Mouse (Mus musculus) intestine, embryonic 16.5 days (tissue): Measurements from ENCODE around the gene Olfr1255. TPM values are rescaled to one million over a fixed set of nuclear protein-coding genes. Genes with fewer than 3 reads are reported as not detected.

Experiments
- ATAC-seq: fragments of 200-750 bp; cut with Nextera tagmentation; 2 replicates; pipeline ENCODE4 v1.8.0; 2017; ENCODE audit warnings: moderate TSS enrichment, moderate library complexity
- H3K27ac ChIP-seq: fragments of 300-500 bp; sonication (generic); 2 replicates; pipeline ENCODE4 v1.5.1; 2014; ENCODE audit warnings: mild to moderate bottlenecking, low read length
- H3K27me3 ChIP-seq: fragments of 300-500 bp; sonication (generic); replicated peaks from 2 replicates; pipeline ENCODE4 v1.6.1; 2014; ENCODE audit warnings: low read length, control low read depth, mixed read lengths; ENCODE audit not compliant: control insufficient read depth, insufficient read depth
- H3K36me3 ChIP-seq: fragments of 300-500 bp; sonication (generic); 2 replicates; pipeline ENCODE4 v1.6.1; 2014; ENCODE audit warnings: low read length, control low read depth; ENCODE audit not compliant: control insufficient read depth, insufficient read depth
- H3K4me1 ChIP-seq: fragments of 300-500 bp; sonication (generic); 2 replicates; pipeline ENCODE4 v1.6.1; 2014; ENCODE audit warnings: low read length, control low read depth, mixed read lengths; ENCODE audit not compliant: control insufficient read depth, insufficient read depth
- H3K4me2 ChIP-seq: fragments of 300-500 bp; sonication (generic); 2 replicates; pipeline ENCODE4 v1.6.1; 2014; ENCODE audit warnings: low read depth, low read length, control low read depth
- H3K4me3 ChIP-seq: fragments of 300-500 bp; sonication (generic); 2 replicates; pipeline ENCODE4 v1.5.1; 2014; ENCODE audit warnings: mild to moderate bottlenecking, low read length
- H3K9ac ChIP-seq: fragments of 300-500 bp; sonication (generic); 2 replicates; pipeline ENCODE4 v1.6.1; 2014; ENCODE audit warnings: low read depth, low read length
- H3K9me3 ChIP-seq: fragments of 300-500 bp; sonication (generic); 2 replicates; pipeline ENCODE4 v1.6.1; 2016; ENCODE audit warnings: low read length, control low read depth; ENCODE audit not compliant: control insufficient read depth
- WGBS: fragments of 180-500 bp; shearing (Covaris S2); extraction: QIAGEN DNeasy Blood & Tissue Kit; methylation state at CpG from one replicate; pipeline ENCODE4 v1.1.7; 2014; 5-methylcytosine and 5-hydroxymethylcytosine counted together
- polyA plus RNA-seq: library from polyadenylated mRNA; unstranded; fragments of >200 nt; fragmentation: Nextera tagmentation; extraction: Ambion mirVana; gene quantifications from 2 replicates; pipeline ENCODE4 v1.2.1, GENCODE M21; 2015

The Olfr1255 gene
- not detected in 2 replicates for polyA plus RNA-seq

GRCm38 (mm10) chr2:89811751-89812150 is at the start of gene Olfr1255:
Olfr1255 (plus strand) TSS chr2:89812051.
- Histone ChIP-seq H3K9me3 (no peaks in the 10 kb centered on the region), H3K4me1 (no peaks in the 10 kb centered on the region), H3K27me3 (no peaks in the 10 kb centered on the region), H3K36me3 (no peaks in the 10 kb centered on the region), H3K27ac (no peak within 1 kb of the TSS), H3K4me3 (no peak within 1 kb of the TSS), H3K4me2 (no peak within 1 kb of the TSS), H3K9ac (no peak within 1 kb of the TSS)
- ATAC-seq = no peak
- 75% methylated on average over 3 of the region's 3 CpGs for WGBS

- no peaks in the 10 kb centered on the region for H3K9me3 ChIP-seq
- no peak within 1 kb of the TSS for H3K27ac ChIP-seq
- no peaks in the 10 kb centered on the region for H3K27me3 ChIP-seq
- no peak for ATAC-seq
- no peak within 1 kb of the TSS for H3K4me2 ChIP-seq
- no peaks in the 10 kb centered on the region for H3K36me3 ChIP-seq
- H3K4me1 ChIP-seq = no peaks in the 10 kb centered on the region
- H3K4me3 ChIP-seq = no peak within 1 kb of the TSS
- H3K9ac ChIP-seq = no peak within 1 kb of the TSS
Observed at GRCm38 (mm10) chr2:89793519-89793918, 18.3 kb upstream of the Olfr1255 start, which contains the start of gene Olfr1254. Olfr1254 (minus strand) TSS chr2:89793619.

- no peaks in the 10 kb centered on the region for H3K36me3 ChIP-seq
- no peaks in the 10 kb centered on the region for H3K4me1 ChIP-seq
- no peaks in the 10 kb centered on the region for H3K27me3 ChIP-seq
- no peak overlapping the region for H3K4me3 ChIP-seq
- no peak for ATAC-seq
- H3K4me2 ChIP-seq = no peak overlapping the region
- H3K9ac ChIP-seq = no peak overlapping the region
- H3K27ac ChIP-seq = no peak overlapping the region
- H3K9me3 ChIP-seq = no peaks in the 10 kb centered on the region
- 89% methylated on average over 3 of the region's 3 CpGs for WGBS
Observed at GRCm38 (mm10) chr2:89799583-89799982, 12.3 kb upstream of the Olfr1255 start.

- H3K27me3 ChIP-seq = no peaks in the 10 kb centered on the region
- no peak for ATAC-seq
- H3K36me3 ChIP-seq = no peaks in the 10 kb centered on the region
- H3K27ac ChIP-seq = no peak overlapping the region
- no peak overlapping the region for H3K4me3 ChIP-seq
- WGBS = 81% methylated on average over 2 of the region's 2 CpGs
- no peak overlapping the region for H3K9ac ChIP-seq
- no peak overlapping the region for H3K4me2 ChIP-seq
- no peaks in the 10 kb centered on the region for H3K9me3 ChIP-seq
- H3K4me1 ChIP-seq = no peaks in the 10 kb centered on the region
Observed at GRCm38 (mm10) chr2:89810751-89811150, 1.1 kb upstream of the Olfr1255 start.

- no peaks in the 10 kb centered on the region for H3K4me1 ChIP-seq
- no peak overlapping the region for H3K27ac ChIP-seq
- H3K9me3 ChIP-seq = no peaks in the 10 kb centered on the region
- H3K4me2 ChIP-seq = no peak overlapping the region
- H3K9ac ChIP-seq = no peak overlapping the region
- no peak overlapping the region for H3K4me3 ChIP-seq
- no peaks in the 10 kb centered on the region for H3K36me3 ChIP-seq
- ATAC-seq = no peak
- 71% methylated on average over 1 of the region's 1 CpGs for WGBS
- H3K27me3 ChIP-seq = no peaks in the 10 kb centered on the region
Observed at GRCm38 (mm10) chr2:89820216-89820615, 8.4 kb downstream of the Olfr1255 start.

- H3K27me3 ChIP-seq = no peaks in the 10 kb centered on the region
- no peak within 1 kb of the TSS for H3K27ac ChIP-seq
- no peaks in the 10 kb centered on the region for H3K9me3 ChIP-seq
- no peak within 1 kb of the TSS for H3K4me2 ChIP-seq
- WGBS = 61% methylated on average over 2 of the region's 2 CpGs
- no peak within 1 kb of the TSS for H3K4me3 ChIP-seq
- no peaks in the 10 kb centered on the region for H3K36me3 ChIP-seq
- no peak within 1 kb of the TSS for H3K9ac ChIP-seq
- no peaks in the 10 kb centered on the region for H3K4me1 ChIP-seq
- no peak for ATAC-seq
Observed at GRCm38 (mm10) chr2:89841455-89841854, 29.6 kb downstream of the Olfr1255 start, which contains the start of gene Olfr1256. Olfr1256 (minus strand) TSS chr2:89841555.

GRCm38 (mm10) chr2:89848105-89848504 is 36.3 kb downstream of the Olfr1255 start, which contains the start of gene Olfr48:
Olfr48 (minus strand) TSS chr2:89848205.
- no peak within 1 kb of the TSS for H3K4me2 ChIP-seq
- H3K4me3 ChIP-seq = no peak within 1 kb of the TSS
- H3K9ac ChIP-seq = no peak within 1 kb of the TSS
- no peaks in the 10 kb centered on the region for H3K4me1 ChIP-seq
- no peak within 1 kb of the TSS for H3K27ac ChIP-seq
- no peak for ATAC-seq
- no peaks in the 10 kb centered on the region for H3K36me3 ChIP-seq
- no peaks in the 10 kb centered on the region for H3K27me3 ChIP-seq
- 76% methylated on average over 5 of the region's 5 CpGs for WGBS
- no peaks in the 10 kb centered on the region for H3K9me3 ChIP-seq

- H3K36me3 ChIP-seq = no peaks in the 10 kb centered on the region
- H3K4me2 ChIP-seq = no peak overlapping the region
- 95% methylated on average over 1 of the region's 1 CpGs for WGBS
- H3K4me1 ChIP-seq = no peaks in the 10 kb centered on the region
- no peaks in the 10 kb centered on the region for H3K9me3 ChIP-seq
- H3K9ac ChIP-seq = no peak overlapping the region
- no peaks in the 10 kb centered on the region for H3K27me3 ChIP-seq
- no peak overlapping the region for H3K27ac ChIP-seq
- no peak overlapping the region for H3K4me3 ChIP-seq
- no peak for ATAC-seq
Observed at GRCm38 (mm10) chr2:89849230-89849629, 37.4 kb downstream of the Olfr1255 start.
